Mouse (Mus musculus): ENCODE data around the gene Trmt2b. TPM values are rescaled to one million over a fixed set of nuclear protein-coding genes. Genes with fewer than 3 reads are reported as not detected.
"Not testable (repeated sequence)": the region's sequence is repeated elsewhere in the genome, so short reads cannot be mapped to it uniquely, and the experiment has no call there.

The Trmt2b gene
- polyA plus RNA-seq, 1 experiment: 11.5 TPM

DNA sequence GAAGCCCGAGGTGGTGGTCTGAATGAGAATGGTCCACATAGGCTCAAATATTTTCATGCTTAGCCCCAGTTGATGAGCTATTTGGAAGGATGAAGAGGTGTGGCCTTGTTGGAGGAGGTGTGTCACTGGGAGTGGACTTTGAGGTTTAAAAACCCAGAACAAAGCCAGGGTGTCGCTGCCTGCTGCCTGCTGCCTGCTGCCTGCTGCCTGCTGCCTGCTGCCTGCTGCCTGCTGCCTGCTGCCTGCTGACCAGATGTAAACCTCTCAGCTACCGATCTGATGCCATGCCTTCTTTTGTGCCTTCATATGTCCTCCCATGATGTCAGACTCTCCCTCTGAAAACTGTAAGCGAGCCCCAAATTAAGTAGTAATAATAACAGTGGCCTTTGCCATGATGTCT lies 54.9 kb downstream of the Trmt2b start, which contains the start of gene Nox1:
TSS of gene Nox1 (minus strand) at position 101 of the 400 bp plus-strand sequence.
- no peak for DNase-seq (ENCODE audit: extremely low spot score in 1 of 2, low spot score in 1 of 2)

- no peak for DNase-seq (ENCODE audit: extremely low spot score in 1 of 2, low spot score in 1 of 2)
Measured at GRCm38 (mm10) chrX:134220618-134221017, 56.2 kb downstream of the Trmt2b start.

DNA sequence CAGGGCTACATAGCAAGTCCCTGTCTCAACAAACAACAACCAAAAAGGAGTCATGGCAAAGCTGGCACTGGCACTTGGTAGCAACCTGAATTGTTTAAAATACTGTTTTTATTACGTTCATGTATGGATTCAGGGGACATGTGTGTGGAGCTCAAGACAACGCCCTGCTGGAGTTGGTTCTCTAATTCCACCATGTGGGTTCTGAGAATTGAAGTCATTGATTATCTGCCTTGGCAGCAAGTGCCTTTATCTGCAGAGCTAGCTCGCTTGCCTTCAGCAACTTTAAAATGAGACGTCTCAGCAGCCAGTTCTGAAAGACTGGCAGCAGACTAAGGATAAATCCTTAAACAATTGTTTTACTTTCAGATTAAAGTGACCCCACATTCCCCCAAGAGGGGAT lies 58.6 kb downstream of the Trmt2b start:
- DNase-seq (ENCODE audit: extremely low spot score in 1 of 2, low spot score in 1 of 2): no peak

DNA sequence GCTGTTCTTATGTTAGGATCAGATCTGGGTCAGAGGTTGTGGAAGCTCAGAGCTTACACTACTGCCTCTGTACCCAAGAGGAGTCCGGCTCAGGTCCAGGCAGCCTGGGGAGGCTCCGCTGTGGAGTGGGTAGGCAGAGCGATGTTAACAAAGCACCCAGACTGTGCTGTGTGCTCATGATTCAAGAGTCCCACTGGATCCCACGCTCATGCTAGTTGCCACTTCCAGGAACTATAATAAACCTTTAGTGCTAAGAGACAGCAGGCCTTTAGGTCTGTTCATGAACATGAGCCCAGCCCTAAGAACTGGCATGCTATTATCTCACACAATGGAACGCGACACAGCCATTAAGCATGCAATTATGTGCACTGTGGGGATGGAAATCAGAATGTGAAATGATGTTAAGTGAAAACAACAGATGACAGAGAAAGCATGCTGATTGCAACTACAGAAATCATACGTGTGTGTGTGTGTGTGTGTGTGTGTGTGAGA lies 65.6 kb downstream of the Trmt2b start:
- DNase-seq (ENCODE audit: extremely low spot score in 1 of 2, low spot score in 1 of 2): no peak

GRCm38 (mm10) chrX:134208491-134208890 lies 68.3 kb downstream of the Trmt2b start:
- no peak for DNase-seq (ENCODE audit: extremely low spot score in 1 of 2, low spot score in 1 of 2)

GRCm38 (mm10) chrX:134187201-134187600 lies 89.6 kb downstream of the Trmt2b start, which contains the start of gene Arl13a:
Gene Arl13a (plus strand): TSS chrX:134187501.
- DNase-seq (ENCODE audit: extremely low spot score in 1 of 2, low spot score in 1 of 2): not testable (repeated sequence)

DNA sequence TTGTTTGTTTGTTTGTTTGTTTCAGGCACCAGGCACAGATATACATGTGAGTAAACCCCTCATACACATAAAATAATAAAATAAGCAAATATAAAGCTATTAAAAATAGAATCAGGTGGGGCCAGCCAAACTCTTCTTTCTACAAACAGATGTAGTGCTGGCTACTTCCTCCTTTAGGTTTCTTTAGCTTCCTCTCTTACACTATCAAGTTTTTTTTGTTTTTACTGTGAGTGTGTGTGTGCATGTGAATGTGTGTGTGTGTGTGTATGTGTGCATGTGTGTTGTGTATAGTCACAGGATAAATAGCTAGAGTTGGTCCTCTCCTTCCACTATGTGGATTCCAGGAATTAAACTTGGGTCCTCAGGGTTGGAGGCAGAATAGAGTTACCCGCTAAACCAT lies 102.1 kb downstream of the Trmt2b start:
- no peak for DNase-seq (ENCODE audit: extremely low spot score in 1 of 2, low spot score in 1 of 2)

Other genes starting within 250 kb of the Trmt2b start
- gene Cstf2, start 217.8 kb downstream of the Trmt2b start, polyA plus RNA-seq (2012; rRNA removed): 93.6 and 115 TPM in 2 replicates
- 2.8 and 3.0 TPM in 2 replicates for gene Xkrx, start 114.9 kb downstream of the Trmt2b start, polyA plus RNA-seq (2012; rRNA removed)
- not detected in 2 replicates for gene Arl13a, start 89.5 kb downstream of the Trmt2b start, polyA plus RNA-seq (2012; rRNA removed)
- 0.16 and 0.29 TPM in 2 replicates for gene Nox1, start 55.0 kb downstream of the Trmt2b start, polyA plus RNA-seq (2012; rRNA removed)
- gene Tmem35a, start 18.2 kb upstream of the Trmt2b start, polyA plus RNA-seq (2012; rRNA removed): 79.8 and 80.7 TPM in 2 replicates
- gene Cenpi, start 31.1 kb upstream of the Trmt2b start, polyA plus RNA-seq (2012; rRNA removed): 0.44 and 0.54 TPM in 2 replicates
- 48.8 and 48.9 TPM in 2 replicates for gene Drp2, start 127.6 kb upstream of the Trmt2b start, polyA plus RNA-seq (2012; rRNA removed)
- 0.11 and 0.46 TPM in 2 replicates for gene Taf7l, start 199.5 kb upstream of the Trmt2b start, polyA plus RNA-seq (2012; rRNA removed)

All from frontal cortex, adult 2 months (tissue).